Mouse (Mus musculus): ENCODE results near the gene Nmnat3. TPM values are rescaled to one million over a fixed set of nuclear protein-coding genes. Genes with fewer than 3 reads are reported as not detected.
A peak's percentile ranks its signal among the peaks of the same experiment; 100 is the strongest.

Gene Nmnat3
- polyA plus RNA-seq, 1 experiment from 2014 or later, result 35.2 TPM

DNA sequence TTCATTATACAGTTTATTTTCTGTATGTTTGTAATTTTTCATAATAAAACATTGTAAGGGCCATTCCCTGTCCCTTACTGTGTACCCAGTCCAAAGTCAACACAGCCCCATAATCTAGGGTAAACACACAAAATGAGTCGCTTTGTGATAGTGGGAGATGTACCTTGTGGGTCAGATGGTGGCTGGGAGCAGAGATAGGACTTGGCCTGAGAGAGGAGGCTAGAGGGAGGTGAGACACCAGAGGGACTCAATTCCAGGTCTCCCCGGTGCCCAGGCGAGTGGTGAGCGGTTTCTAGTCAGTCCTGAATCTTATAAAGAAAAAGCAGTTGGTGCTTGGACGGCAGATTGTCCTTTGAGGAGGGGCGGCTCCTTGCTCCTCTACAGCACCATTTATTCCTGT lies 26.4 kb downstream of the Nmnat3 start:
- Histone ChIP-seq H3K9ac (peak overlapping the region; percentile 62), H3K4me1 (peaks cover 62% of the 10 kb centered on the region), H3K36me3 (peaks cover 73% of the 10 kb centered on the region), H3K27me3 (replicated peaks) (no peaks in the 10 kb centered on the region), H3K4me2 (peak overlapping the region; percentile 69), H3K4me3 (peak overlapping the region; percentile 30), H3K27ac (peak overlapping the region; percentile 93), H3K9me3 (replicated peaks) (0 out of 2 replicates have a peak, but pooled peaks cover 6% of the 10 kb centered on the region)
- 24% methylated on average over 6 of the region's 6 CpGs for WGBS (ENCODE audit: insufficient replicate concordance)
- ATAC-seq, result peak; percentile 96

GRCm38 (mm10) chr9:98314059-98314650 lies 26.9 kb downstream of the Nmnat3 start:
- Histone ChIP-seq H3K4me1 (peaks cover 66% of the 10 kb centered on the region), H3K9me3 (replicated peaks) (0 out of 2 replicates have a peak, but pooled peaks cover 6% of the 10 kb centered on the region), H3K9ac (peak overlapping the region; percentile 62), H3K27ac (peak overlapping the region; percentile 93), H3K36me3 (peaks cover 69% of the 10 kb centered on the region), H3K4me3 (peak overlapping the region; percentile 30), H3K4me2 (peak overlapping the region; percentile 69), H3K27me3 (replicated peaks) (no peaks in the 10 kb centered on the region)
- ATAC-seq, result peak; percentile 59
- 38% methylated on average over 7 of the region's 7 CpGs for WGBS (ENCODE audit: insufficient replicate concordance)

- Histone ChIP-seq H3K27me3 (replicated peaks) (no peaks in the 10 kb centered on the region), H3K4me1 (peaks cover 38% of the 10 kb centered on the region), H3K9ac (no peak overlapping the region), H3K4me2 (no peak overlapping the region), H3K36me3 (peaks cover 68% of the 10 kb centered on the region), H3K4me3 (no peak overlapping the region), H3K9me3 (replicated peaks) (no peaks in the 10 kb centered on the region), H3K27ac (no peak overlapping the region)
- WGBS (ENCODE audit: insufficient replicate concordance), result 92% methylated on average over 4 of the region's 4 CpGs
- no peak for ATAC-seq
These were observed 30.7 kb downstream of the Nmnat3 start for GRCm38 (mm10) chr9:98317897-98318296.

- Histone ChIP-seq H3K4me2 (no peak overlapping the region), H3K4me3 (no peak overlapping the region), H3K9me3 (replicated peaks) (no peaks in the 10 kb centered on the region), H3K9ac (no peak overlapping the region), H3K4me1 (peaks cover 31% of the 10 kb centered on the region), H3K27me3 (replicated peaks) (no peaks in the 10 kb centered on the region), H3K36me3 (peaks cover 77% of the 10 kb centered on the region), H3K27ac (no peak overlapping the region; the same call in 1 of the 2 replicates)
- WGBS (ENCODE audit: insufficient replicate concordance), result 59% methylated on average over 3 of the region's 3 CpGs
- ATAC-seq, result no peak
These were observed 31.6 kb downstream of the Nmnat3 start for GRCm38 (mm10) chr9:98318875-98319274.

GRCm38 (mm10) chr9:98320785-98321184 lies 33.5 kb downstream of the Nmnat3 start:
- Histone ChIP-seq H3K27me3 (replicated peaks) (no peaks in the 10 kb centered on the region), H3K4me1 (peaks cover 11% of the 10 kb centered on the region), H3K9me3 (replicated peaks) (no peaks in the 10 kb centered on the region), H3K4me3 (no peak overlapping the region), H3K36me3 (peaks cover 79% of the 10 kb centered on the region), H3K9ac (no peak overlapping the region), H3K27ac (no peak overlapping the region), H3K4me2 (no peak overlapping the region)
- ATAC-seq, result no peak
- WGBS (ENCODE audit: insufficient replicate concordance), result 87% methylated on average over 3 of the region's 3 CpGs

- Histone ChIP-seq H3K4me2 (no peak overlapping the region), H3K4me3 (no peak overlapping the region), H3K9ac (no peak overlapping the region), H3K4me1 (peaks cover 14% of the 10 kb centered on the region), H3K9me3 (replicated peaks) (no peaks in the 10 kb centered on the region), H3K27me3 (replicated peaks) (no peaks in the 10 kb centered on the region), H3K27ac (no peak overlapping the region), H3K36me3 (peaks cover 71% of the 10 kb centered on the region)
- ATAC-seq, result no peak
- 88% methylated on average over 1 of the region's 1 CpGs for WGBS (ENCODE audit: insufficient replicate concordance)
These were observed 38.9 kb downstream of the Nmnat3 start for GRCm38 (mm10) chr9:98326088-98326487.

- no peaks in the 10 kb centered on the region for H3K27me3 ChIP-seq (replicated peaks)
- peaks cover 57% of the 10 kb centered on the region for H3K36me3 ChIP-seq
- 87% methylated on average over 10 of the region's 10 CpGs for WGBS (ENCODE audit: insufficient replicate concordance)
- H3K4me3 ChIP-seq, result no peak overlapping the region
- no peak overlapping the region for H3K27ac ChIP-seq
- no peak overlapping the region for H3K4me2 ChIP-seq
- H3K9ac ChIP-seq, result no peak overlapping the region
- peaks cover 33% of the 10 kb centered on the region for H3K4me1 ChIP-seq
- no peak for ATAC-seq
- H3K9me3 ChIP-seq (replicated peaks), result no peaks in the 10 kb centered on the region
These were observed 41.4 kb downstream of the Nmnat3 start for GRCm38 (mm10) chr9:98328415-98329176.

- Histone ChIP-seq H3K9me3 (replicated peaks) (no peaks in the 10 kb centered on the region), H3K36me3 (peaks cover 55% of the 10 kb centered on the region), H3K4me1 (peaks cover 33% of the 10 kb centered on the region), H3K27ac (no peak overlapping the region), H3K4me3 (no peak overlapping the region), H3K4me2 (no peak overlapping the region), H3K9ac (no peak overlapping the region), H3K27me3 (replicated peaks) (no peaks in the 10 kb centered on the region)
- 71% methylated on average over 20 of the region's 20 CpGs for WGBS (ENCODE audit: insufficient replicate concordance)
- 0 out of 2 replicates have a peak, but pooled peaks have one; percentile 19 for ATAC-seq
These were observed 42.3 kb downstream of the Nmnat3 start for GRCm38 (mm10) chr9:98329274-98330105.

DNA sequence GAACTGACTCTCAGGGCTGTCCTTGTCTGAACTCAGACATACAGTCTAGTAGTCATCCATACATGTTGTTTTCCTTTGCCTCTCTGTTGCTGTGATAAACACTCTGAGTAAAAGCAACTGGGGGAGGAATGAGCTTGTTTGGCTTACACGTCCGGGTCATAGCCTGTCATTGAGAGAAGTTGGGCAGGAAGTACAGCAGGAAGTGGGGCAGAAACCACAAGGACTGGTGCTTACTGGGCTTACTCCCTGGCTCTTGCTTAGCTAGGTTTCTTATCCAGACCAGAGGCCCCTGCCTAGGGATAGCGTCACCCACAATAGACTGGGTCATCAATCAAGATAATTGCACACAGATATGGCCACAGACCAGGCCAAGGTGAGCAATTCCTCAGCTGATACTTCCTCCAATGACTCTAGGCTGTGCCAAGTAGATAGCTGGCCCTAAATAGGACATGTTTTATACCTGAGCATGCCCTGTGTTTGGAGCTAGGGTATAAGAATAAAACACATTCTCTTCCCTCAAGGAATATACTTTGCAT lies 46.1 kb downstream of the Nmnat3 start:
- Histone ChIP-seq H3K36me3 (peaks cover 43% of the 10 kb centered on the region), H3K4me2 (no peak overlapping the region), H3K9me3 (replicated peaks) (no peaks in the 10 kb centered on the region), H3K4me3 (no peak overlapping the region), H3K4me1 (peaks cover 42% of the 10 kb centered on the region), H3K9ac (no peak overlapping the region), H3K27me3 (replicated peaks) (no peaks in the 10 kb centered on the region), H3K27ac (no peak overlapping the region)
- 18% methylated on average over 3 of the region's 3 CpGs for WGBS (ENCODE audit: insufficient replicate concordance)
- ATAC-seq, result peak; percentile 46

DNA sequence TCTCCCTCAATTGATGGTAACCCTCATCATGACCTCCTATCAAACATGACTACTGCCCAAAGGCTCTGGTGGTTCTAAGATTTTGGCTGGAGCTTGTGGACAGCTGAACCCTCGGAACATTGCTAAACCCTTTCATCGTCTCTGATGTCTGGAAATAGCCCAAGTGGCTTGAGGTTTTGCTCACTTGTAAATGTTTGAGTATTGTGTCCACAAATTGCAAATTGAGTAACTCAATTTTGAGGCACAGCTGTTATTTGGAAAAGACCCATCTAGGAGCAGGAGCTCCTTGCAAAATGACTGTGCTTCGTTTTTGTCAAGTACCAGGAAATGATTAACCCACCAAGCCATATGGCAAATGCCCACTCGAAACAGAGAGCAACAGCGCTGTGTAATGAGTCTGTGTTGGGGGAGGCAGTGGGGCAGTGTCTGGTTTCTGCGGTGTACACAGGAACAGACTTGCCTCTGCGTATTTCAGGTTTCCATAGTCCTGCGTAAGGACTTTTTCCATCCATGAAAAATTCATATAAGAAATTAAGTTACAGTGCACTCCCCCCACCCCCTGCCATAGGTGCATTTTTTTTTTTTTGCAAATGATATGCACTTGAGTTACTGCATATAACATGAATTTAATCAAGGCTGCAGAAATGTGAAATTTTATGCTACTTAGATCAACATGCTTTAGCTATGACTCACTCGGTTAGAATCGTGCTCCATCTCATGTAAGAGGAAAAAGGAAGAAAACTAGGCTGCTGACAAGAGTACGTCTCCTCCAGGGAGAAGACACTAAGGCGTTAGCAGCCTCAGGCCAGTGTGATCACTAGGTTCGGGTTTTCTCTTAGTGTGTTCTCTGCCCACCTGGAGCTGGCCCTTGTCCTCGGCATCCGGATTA lies 50.9 kb downstream of the Nmnat3 start:
- Histone ChIP-seq H3K27ac (no peak overlapping the region), H3K4me2 (no peak overlapping the region), H3K4me3 (no peak overlapping the region), H3K4me1 (peaks cover 22% of the 10 kb centered on the region), H3K36me3 (peaks cover 43% of the 10 kb centered on the region), H3K27me3 (replicated peaks) (no peaks in the 10 kb centered on the region), H3K9me3 (replicated peaks) (no peaks in the 10 kb centered on the region), H3K9ac (no peak overlapping the region)
- ATAC-seq, result no peak
- 82% methylated on average over 15 of the region's 15 CpGs for WGBS (ENCODE audit: insufficient replicate concordance)

DNA sequence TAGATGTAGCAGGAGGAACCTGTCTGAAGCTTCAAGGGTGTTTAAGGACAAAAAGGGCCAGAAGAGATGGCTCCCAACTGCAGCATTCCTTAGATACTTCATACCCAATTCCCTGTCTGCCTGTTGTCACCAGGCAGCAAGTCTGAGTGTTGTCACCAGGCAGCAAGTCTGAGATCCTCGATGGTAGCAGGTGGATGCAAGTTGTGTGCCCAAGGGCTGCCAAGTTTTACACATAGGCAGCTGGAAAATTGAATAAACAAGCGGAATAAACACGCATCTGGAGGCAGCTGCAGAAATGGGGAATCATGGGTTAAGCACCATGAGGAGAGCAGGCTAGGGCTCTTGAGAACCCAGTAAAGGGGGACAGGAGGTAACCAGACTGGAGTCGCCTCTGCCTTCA lies 52.7 kb downstream of the Nmnat3 start:
- Histone ChIP-seq H3K4me2 (no peak overlapping the region), H3K4me3 (no peak overlapping the region), H3K9ac (no peak overlapping the region), H3K27ac (no peak overlapping the region), H3K36me3 (peaks cover 36% of the 10 kb centered on the region), H3K9me3 (replicated peaks) (no peaks in the 10 kb centered on the region), H3K27me3 (replicated peaks) (no peaks in the 10 kb centered on the region), H3K4me1 (peaks cover 19% of the 10 kb centered on the region; the same call in 1 of the 2 replicates)
- no peak for ATAC-seq
- 85% methylated on average over 4 of the region's 4 CpGs for WGBS (ENCODE audit: insufficient replicate concordance)
